Mouse (Mus musculus): ENCODE results near the gene Shtn1. TPM values are rescaled to one million over a fixed set of nuclear protein-coding genes. Genes with fewer than 3 reads are reported as not detected.

Shtn1 gene
- 2.3 and 3.9 TPM in 2 replicates for polyA plus RNA-seq (2012; rRNA removed; ENCODE audit: low replicate concordance)

DNA sequence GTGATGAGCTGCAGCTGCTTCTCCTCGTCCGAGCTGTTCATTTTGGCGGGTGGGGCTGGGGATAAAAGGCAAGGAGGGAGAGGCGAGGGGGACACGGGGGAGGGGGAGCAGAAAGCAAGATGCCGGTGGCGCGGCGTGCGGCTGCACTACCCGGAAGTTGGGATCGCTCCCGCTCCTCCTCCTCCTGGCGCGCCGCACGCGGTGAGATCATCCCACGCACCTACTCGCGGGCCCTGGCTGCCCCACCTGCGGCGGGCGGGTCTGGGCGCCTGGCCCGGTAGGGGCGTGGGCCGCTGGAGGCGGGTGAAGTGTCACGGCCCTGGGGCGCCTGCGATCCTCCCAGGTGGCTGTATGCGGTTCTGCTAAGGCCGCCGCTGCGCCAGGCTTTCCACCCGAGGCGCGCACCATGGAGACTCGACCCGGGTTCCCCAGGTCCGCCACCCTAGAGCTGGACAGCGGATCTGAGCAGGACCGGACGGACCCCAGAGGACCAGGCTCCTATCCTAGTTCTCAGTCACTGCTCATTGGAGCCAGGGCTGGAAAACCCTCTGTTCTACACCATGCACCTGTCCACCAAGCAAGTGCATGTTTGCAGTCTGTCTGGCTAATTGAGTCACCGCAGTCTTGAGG lies at the start of gene Shtn1:
Gene Shtn1, minus strand, starts transcription at position 629 of the 630 bp plus-strand sequence.

DNA sequence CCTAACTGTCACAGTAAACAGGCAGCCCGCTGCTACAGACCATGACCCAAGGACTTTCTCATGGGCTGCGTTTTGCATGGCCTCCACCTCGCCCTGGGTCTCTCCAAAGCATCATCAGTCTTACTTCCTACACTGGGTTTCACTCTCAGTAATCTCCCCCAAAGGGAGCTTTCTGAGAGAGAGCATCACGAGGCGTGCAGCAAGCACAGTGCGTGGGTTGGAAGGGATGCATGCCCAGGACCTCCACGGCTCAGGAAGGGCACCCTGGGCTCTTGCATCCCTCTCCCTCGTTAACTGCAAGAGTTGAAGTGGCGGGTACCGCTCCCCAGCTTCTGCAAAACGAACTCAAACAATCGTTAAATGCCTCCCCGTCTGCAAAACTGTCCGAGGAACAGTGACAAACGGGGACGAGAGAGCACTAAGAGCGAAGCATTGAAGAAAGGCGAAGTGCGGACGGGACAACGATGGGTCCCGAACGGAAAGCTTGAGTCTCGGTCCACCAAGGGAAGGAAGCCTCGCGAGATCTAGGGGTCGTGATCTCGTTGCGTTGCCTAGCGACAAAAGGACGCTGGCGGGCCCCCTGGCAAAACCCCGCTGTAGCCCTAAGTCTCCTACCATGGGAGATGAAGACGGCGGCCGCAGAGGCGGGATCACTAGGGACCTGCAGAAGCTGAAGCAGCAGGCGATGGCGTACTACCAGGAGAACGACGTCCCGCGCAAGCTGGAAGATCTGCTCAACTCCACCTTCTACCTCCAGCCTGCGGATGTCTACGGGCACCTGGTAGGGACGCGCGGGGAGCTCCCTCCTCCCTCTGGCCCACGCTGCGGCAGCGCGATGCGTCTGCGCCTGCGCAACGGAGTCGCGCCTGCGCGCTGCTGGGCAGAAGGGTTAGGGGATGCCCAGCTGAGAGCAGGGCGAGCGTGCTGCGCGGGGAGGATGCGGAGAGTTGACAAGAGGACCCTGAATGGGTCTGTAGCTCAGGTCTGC lies 132.8 kb downstream of the Shtn1 start, which contains the start of the genes Eno4 and Hspa12a:
Gene Eno4, plus strand, starts transcription at position 585 of the 988 bp plus-strand sequence.
Gene Hspa12a, minus strand, starts transcription at position 814 of the 988 bp plus-strand sequence.

Other genes with a start within 250 kb of the Shtn1 start
- 0.18 TPM in 1 of 2 replicates, not detected in the other for gene Eno4, start 132.7 kb downstream of the Shtn1 start, polyA plus RNA-seq (2012; rRNA removed; ENCODE audit: low replicate concordance)
- 32.1 and 83.6 TPM in 2 replicates for gene Hspa12a, start 132.4 kb downstream of the Shtn1 start, polyA plus RNA-seq (2012; rRNA removed; ENCODE audit: low replicate concordance)
- not detected in 2 replicates for gene Vax1, start 94.0 kb upstream of the Shtn1 start, polyA plus RNA-seq (2012; rRNA removed; ENCODE audit: low replicate concordance)
- gene Kcnk18, start 143.1 kb upstream of the Shtn1 start, polyA plus RNA-seq (2012; rRNA removed; ENCODE audit: low replicate concordance): not detected in 2 replicates
- 0.10 and 0.31 TPM in 2 replicates for gene Slc18a2, start 184.8 kb upstream of the Shtn1 start, polyA plus RNA-seq (2012; rRNA removed; ENCODE audit: low replicate concordance)
- gene Rps12-ps3, start 246.2 kb upstream of the Shtn1 start, polyA plus RNA-seq (2012; rRNA removed; ENCODE audit: low replicate concordance): 2,240 and 5,569 TPM in 2 replicates